Mouse (Mus musculus) megakaryocyte, embryonic 14.5 days (primary cell): ENCODE measurements around the gene Exosc5.

Source experiments
- FLI1 ChIP-seq: IDR thresholded peaks from 2 replicates; pipeline ENCODE4 v1.6.1; 2012; ENCODE audit warnings: low read length, inconsistent platforms, mixed read lengths
- GATA1 ChIP-seq: IDR thresholded peaks from 3 replicates; pipeline ENCODE4 v1.6.1; 2012; ENCODE audit warnings: mixed read lengths, low read length, inconsistent platforms, borderline replicate concordance

- TF ChIP-seq GATA1 = no peak
- no peak for TF ChIP-seq FLI1
Measured at GRCm38 (mm10) chr7:25714581-25714980, 55.6 kb downstream of the Exosc5 start.
